Mouse (Mus musculus): ENCODE results near the gene Il4ra. TPM values are rescaled to one million over a fixed set of nuclear protein-coding genes. Genes with fewer than 3 reads are reported as not detected.

The Il4ra gene
- total and polyA plus RNA-seq, 2 experiments, result 11.3 to 24.0 TPM

DNA sequence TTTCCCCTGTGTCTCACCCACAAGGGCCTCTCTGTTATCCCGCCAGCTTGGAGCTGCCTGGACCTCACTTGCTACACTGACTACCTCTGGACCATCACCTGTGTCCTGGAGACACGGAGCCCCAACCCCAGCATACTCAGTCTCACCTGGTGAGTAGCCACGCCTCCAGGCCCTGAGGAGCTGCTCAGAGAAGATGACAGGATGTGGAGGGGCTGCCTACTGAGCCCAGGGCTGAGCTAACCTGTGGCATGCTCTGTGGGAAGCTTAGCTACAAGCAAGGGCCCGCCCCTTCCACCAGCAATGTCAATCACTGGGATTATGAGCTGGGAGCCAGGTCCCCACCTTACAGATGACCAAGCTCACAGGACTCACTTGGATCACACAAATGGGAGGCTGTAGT lies 73.3 kb downstream of the Il4ra start:
- Histone ChIP-seq H3K79me2 (ENCODE audit: control insufficient read depth, insufficient read depth, low read length) (no peaks in the 10 kb centered on the region), H3K4me3 (ENCODE audit: insufficient read depth, low read depth, low read length) (no peak overlapping the region), H3K9ac (ENCODE audit: low read depth, low read length) (no peak overlapping the region), H3K27me3 (ENCODE audit: control insufficient read depth, insufficient read depth, low read length) (no peaks in the 10 kb centered on the region), H3K36me3 (ENCODE audit: control insufficient read depth, insufficient read depth, low read length) (no peaks in the 10 kb centered on the region), H3K4me1 (ENCODE audit: control insufficient read depth, insufficient read depth, low read length) (no peaks in the 10 kb centered on the region), H3K27ac (replicated peaks; ENCODE audit: insufficient read depth, low read depth, low read length) (no peak overlapping the region)
- TF ChIP-seq CTCF (IDR thresholded peaks at IDR 0.05; ENCODE audit: low read depth, low read length), result no peak
- TF ChIP-seq POLR2A (IDR thresholded peaks at IDR 0.05; ENCODE audit: extremely low read depth, insufficient read depth, low read length), result no peak
- WGBS, result 72% methylated on average over 4 of the region's 4 CpGs
- DNase-seq (ENCODE audit: extremely low read depth, low read depth, low spot score), result no peak

DNA sequence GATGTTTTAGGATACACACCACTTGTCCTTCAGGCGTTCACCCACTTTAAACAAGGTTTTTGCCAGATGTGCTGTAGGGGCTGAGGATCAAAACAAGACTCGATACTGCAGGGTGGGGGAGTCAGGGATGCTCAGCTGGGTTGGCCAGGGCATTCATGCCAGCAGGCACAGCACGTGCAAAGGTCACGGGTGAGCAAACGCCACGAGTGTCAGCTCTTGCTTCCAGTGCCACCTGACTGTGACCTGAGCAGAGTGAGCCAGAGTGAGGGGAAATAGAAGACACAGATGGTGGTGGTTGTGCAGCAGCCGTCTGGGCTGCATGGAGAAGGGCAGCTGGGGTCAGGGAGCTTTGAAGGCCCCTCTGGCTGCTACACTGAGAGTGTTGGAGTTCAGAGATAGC lies 73.9 kb downstream of the Il4ra start:
- no peaks in the 10 kb centered on the region for H3K79me2 ChIP-seq (ENCODE audit: control insufficient read depth, insufficient read depth, low read length)
- no peaks in the 10 kb centered on the region for H3K27me3 ChIP-seq (ENCODE audit: control insufficient read depth, insufficient read depth, low read length)
- no peaks in the 10 kb centered on the region for H3K36me3 ChIP-seq (ENCODE audit: control insufficient read depth, insufficient read depth, low read length)
- no peak overlapping the region for H3K4me3 ChIP-seq (ENCODE audit: insufficient read depth, low read depth, low read length)
- no peak for TF ChIP-seq CTCF (IDR thresholded peaks at IDR 0.05; ENCODE audit: low read depth, low read length)
- TF ChIP-seq POLR2A (IDR thresholded peaks at IDR 0.05; ENCODE audit: extremely low read depth, insufficient read depth, low read length), result no peak
- H3K27ac ChIP-seq (replicated peaks; ENCODE audit: insufficient read depth, low read depth, low read length), result no peak overlapping the region
- H3K4me1 ChIP-seq (ENCODE audit: control insufficient read depth, insufficient read depth, low read length), result no peaks in the 10 kb centered on the region
- no peak overlapping the region for H3K9ac ChIP-seq (ENCODE audit: low read depth, low read length)
- WGBS, result 46% methylated on average over 7 of the region's 7 CpGs
- DNase-seq (ENCODE audit: extremely low read depth, low read depth, low spot score), result no peak

Other genes with a start within 250 kb of the Il4ra start
- gene Kdm8, start 107.4 kb upstream of the Il4ra start, total RNA-seq (2014; rRNA removed), result 1.9 and 2.2 TPM in 2 replicates
- gene Kdm8, start 107.4 kb upstream of the Il4ra start, polyA plus RNA-seq (2012; rRNA removed), result 2.0 and 2.4 TPM in 2 replicates
- gene Nsmce1, start 60.5 kb upstream of the Il4ra start, total RNA-seq (2014; rRNA removed), result 17.9 and 19.3 TPM in 2 replicates
- gene Nsmce1, start 60.5 kb upstream of the Il4ra start, polyA plus RNA-seq (2012; rRNA removed), result 17.9 and 19.9 TPM in 2 replicates
- 0.09 and 0.67 TPM in 2 replicates for gene Il21r, start 51.3 kb downstream of the Il4ra start, total RNA-seq (2014; rRNA removed)
- 0.62 and 1.2 TPM in 2 replicates for gene Il21r, start 51.3 kb downstream of the Il4ra start, polyA plus RNA-seq (2012; rRNA removed)
- 14.9 and 21.0 TPM in 2 replicates for gene Gtf3c1, start 155.7 kb downstream of the Il4ra start, total RNA-seq (2014; rRNA removed)
- gene Gtf3c1, start 155.7 kb downstream of the Il4ra start, polyA plus RNA-seq (2012; rRNA removed), result 23.5 and 24.4 TPM in 2 replicates
- gene D430042O09Rik, start 155.8 kb downstream of the Il4ra start, total RNA-seq (2014; rRNA removed), result 8.5 and 9.9 TPM in 2 replicates
- 8.8 and 9.0 TPM in 2 replicates for gene D430042O09Rik, start 155.8 kb downstream of the Il4ra start, polyA plus RNA-seq (2012; rRNA removed)